Mouse (Mus musculus) liver, adult 2 months (tissue): Measurements from ENCODE around the gene Drg2.

Experiments used
- CTCF ChIP-seq: fragments of 200-500 bp; IDR thresholded peaks from 2 replicates; pipeline ENCODE4 v1.5.1; 2011; ENCODE audit warnings: low read depth, low read length, control low read depth
- POLR2A ChIP-seq: fragments of 200-500 bp; IDR thresholded peaks from 2 replicates; pipeline ENCODE4 v1.6.1; 2011; ENCODE audit warnings: low read length, control low read depth; ENCODE audit not compliant: insufficient read depth; ENCODE audit errors: extremely low read depth

DNA sequence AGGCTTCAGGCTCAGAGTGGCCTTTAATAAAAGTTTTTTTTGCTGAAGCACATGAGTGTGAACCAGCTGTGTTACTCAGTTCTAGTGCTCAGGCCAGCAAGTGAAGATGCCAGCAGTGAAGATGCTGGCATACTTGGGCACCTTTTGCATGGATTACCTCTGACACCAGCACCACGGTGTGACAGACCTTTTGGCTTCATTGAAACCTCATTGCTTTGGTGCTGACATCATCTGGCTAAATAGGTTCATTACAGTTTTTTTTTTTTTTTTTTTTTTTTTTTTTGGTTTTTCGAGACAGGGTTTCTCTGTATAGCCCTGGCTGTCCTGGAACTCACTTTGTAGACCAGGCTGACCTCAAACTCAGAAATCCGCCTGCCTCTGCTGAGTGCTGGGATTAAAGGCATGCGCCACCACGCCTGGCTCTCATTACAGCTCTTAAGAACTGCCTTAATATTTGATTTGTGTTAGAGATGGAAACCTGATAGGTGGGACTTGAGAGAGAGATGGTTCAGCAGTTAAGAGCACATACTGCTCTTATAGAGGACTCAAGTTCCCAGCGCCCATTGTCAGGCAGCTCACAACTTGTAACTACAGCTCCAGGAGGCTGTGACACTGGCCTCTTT is 32.2 kb upstream of the Drg2 start:
- TF ChIP-seq POLR2A (no peak), CTCF (no peak)
